Mouse (Mus musculus) heart, embryonic 12.5 days (tissue): ENCODE measurements around the gene Tdrd3. TPM values are rescaled to one million over a fixed set of nuclear protein-coding genes. Genes with fewer than 3 reads are reported as not detected.

ENCODE experiments used
- ATAC-seq: fragments of 200-750 bp; cut with Nextera tagmentation; 2 replicates; pipeline ENCODE4 v1.8.0; 2017; ENCODE audit warnings: moderate TSS enrichment, moderate library complexity; ENCODE audit not compliant: insufficient number of reproducible peaks, low FRiP score
- H3K27ac ChIP-seq: fragments of 300-500 bp; sonication (generic); 2 replicates; pipeline ENCODE4 v1.5.1; 2016; ENCODE audit warnings: mild to moderate bottlenecking, moderate library complexity; ENCODE audit not compliant: poor library complexity, severe bottlenecking
- H3K27me3 ChIP-seq: fragments of 300-500 bp; sonication (generic); replicated peaks from 2 replicates; pipeline ENCODE4 v1.6.1; 2016; ENCODE audit warnings: mild to moderate bottlenecking, moderate library complexity
- H3K36me3 ChIP-seq: fragments of 300-500 bp; sonication (generic); 2 replicates; pipeline ENCODE4 v1.6.1; 2016; ENCODE audit warnings: mild to moderate bottlenecking, moderate library complexity
- H3K4me1 ChIP-seq: fragments of 300-500 bp; sonication (generic); replicated peaks from 2 replicates; pipeline ENCODE4 v1.6.1; 2016; ENCODE audit warnings: mild to moderate bottlenecking
- H3K4me2 ChIP-seq: fragments of 300-500 bp; sonication (generic); 2 replicates; pipeline ENCODE4 v1.6.1; 2016; ENCODE audit warnings: mild to moderate bottlenecking, moderate library complexity
- H3K4me3 ChIP-seq: fragments of 300-500 bp; sonication (generic); 2 replicates; pipeline ENCODE4 v1.5.1; 2016; ENCODE audit warnings: mild to moderate bottlenecking
- H3K9ac ChIP-seq: fragments of 300-500 bp; sonication (generic); 2 replicates; pipeline ENCODE4 v1.6.1; 2016; ENCODE audit warnings: mild to moderate bottlenecking, moderate library complexity
- H3K9me3 ChIP-seq: fragments of 300-500 bp; sonication (generic); replicated peaks from 2 replicates; pipeline ENCODE4 v1.6.1; 2016; ENCODE audit warnings: mild to moderate bottlenecking, moderate library complexity
- WGBS: fragments of 180-500 bp; shearing (Covaris S2); methylation state at CpG from one replicate; pipeline ENCODE4 v1.1.7; 2016; 5-methylcytosine and 5-hydroxymethylcytosine counted together
- polyA plus RNA-seq: library from polyadenylated mRNA; unstranded; fragments of >200 nt; fragmentation: Nextera tagmentation; extraction: Ambion mirVana; gene quantifications from 2 replicates; pipeline ENCODE4 v1.2.1, GENCODE M21; 2016

Tdrd3 gene
- 22.9 and 23.3 TPM in 2 replicates for polyA plus RNA-seq

GRCm38 (mm10) chr14:87415808-87416721 lies at the start of gene Tdrd3:
Gene Tdrd3 (plus strand): TSS chr14:87416639.
- Histone ChIP-seq H3K9ac (peak within 1 kb of the TSS; percentile 96), H3K27me3 (no peaks in the 10 kb centered on the region), H3K9me3 (no peaks in the 10 kb centered on the region), H3K27ac (peak within 1 kb of the TSS; percentile 98), H3K4me3 (peak within 1 kb of the TSS; percentile 75), H3K4me1 (peaks cover 9% of the 10 kb centered on the region), H3K36me3 (no peaks in the 10 kb centered on the region), H3K4me2 (peak within 1 kb of the TSS; percentile 80)
- whole genome bisulfite sequencing, result under 1% methylated on average over 82 of the region's 85 CpGs
- ATAC-seq, result peak; percentile 95

DNA sequence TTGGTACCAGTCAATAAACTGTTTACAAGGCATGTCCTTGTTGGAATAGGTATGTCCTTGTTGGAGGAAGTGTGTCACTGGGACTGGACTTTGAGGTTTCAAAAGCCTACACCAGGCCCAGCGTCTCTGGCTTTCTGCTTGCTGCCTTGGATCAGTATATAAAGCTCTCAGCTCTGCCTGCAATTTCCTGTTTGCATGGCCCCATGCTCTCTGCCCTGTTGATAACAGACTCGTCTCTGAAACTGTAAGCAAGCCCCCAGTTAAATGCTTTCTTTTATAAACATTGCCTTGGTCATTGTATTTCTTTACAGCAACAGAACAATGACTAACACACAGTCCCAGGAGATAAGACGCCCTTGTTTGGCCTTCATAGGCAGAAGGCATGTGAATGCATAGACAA lies 49.3 kb upstream of the Tdrd3 start:
- peak; percentile 48; the same call in 1 of the 2 replicates for ATAC-seq
- H3K27me3 ChIP-seq, result no peaks in the 10 kb centered on the region
- 38% methylated on average over 3 of the region's 3 CpGs for WGBS

DNA sequence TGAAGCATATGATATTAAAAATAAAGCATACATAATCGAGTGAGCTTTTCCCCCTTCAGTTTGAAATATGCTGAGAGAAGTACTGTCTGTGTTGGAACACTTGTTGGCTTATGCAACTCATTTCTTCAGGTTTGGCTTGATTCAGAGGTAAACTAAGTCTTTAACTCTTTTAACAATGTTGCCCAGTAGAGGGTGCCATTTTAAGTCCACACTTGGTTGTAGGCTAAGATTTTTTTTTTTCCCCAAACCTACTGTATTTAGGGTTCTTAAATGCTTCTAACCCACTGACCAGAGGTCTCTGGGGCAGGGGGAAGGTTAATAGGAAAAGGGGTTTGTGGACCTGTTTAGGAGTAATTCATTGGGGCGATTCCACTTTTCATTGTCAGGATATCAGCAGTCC lies 33.4 kb upstream of the Tdrd3 start:
- Histone ChIP-seq H3K27ac (no peak overlapping the region), H3K4me2 (no peak overlapping the region), H3K4me1 (no peaks in the 10 kb centered on the region), H3K9me3 (no peaks in the 10 kb centered on the region), H3K4me3 (no peak overlapping the region), H3K27me3 (no peaks in the 10 kb centered on the region), H3K9ac (no peak overlapping the region), H3K36me3 (no peaks in the 10 kb centered on the region)
- no peak for ATAC-seq
- WGBS, result 59% methylated on average over 2 of the region's 2 CpGs

More for the DNA sequence above, 49.3 kb upstream of the Tdrd3 start:
- no peak overlapping the region for H3K4me2 ChIP-seq
- no peaks in the 10 kb centered on the region for H3K36me3 ChIP-seq
- H3K9me3 ChIP-seq, result no peaks in the 10 kb centered on the region
- no peak overlapping the region for H3K4me3 ChIP-seq
- H3K9ac ChIP-seq, result no peak overlapping the region
- 0 out of 2 replicates have a peak overlapping the region, but pooled peaks have one; percentile 6 for H3K27ac ChIP-seq
- H3K4me1 ChIP-seq, result no peaks in the 10 kb centered on the region; the same call in 1 of the 2 replicates

GRCm38 (mm10) chr14:87384288-87385268 lies 31.9 kb upstream of the Tdrd3 start:
- no peak for ATAC-seq
- Histone ChIP-seq H3K4me1 (no peaks in the 10 kb centered on the region), H3K27ac (no peak overlapping the region), H3K4me3 (no peak overlapping the region), H3K4me2 (no peak overlapping the region), H3K27me3 (no peaks in the 10 kb centered on the region), H3K36me3 (no peaks in the 10 kb centered on the region), H3K9ac (no peak overlapping the region), H3K9me3 (no peaks in the 10 kb centered on the region)
- WGBS, result 76% methylated on average over 7 of the region's 7 CpGs

DNA sequence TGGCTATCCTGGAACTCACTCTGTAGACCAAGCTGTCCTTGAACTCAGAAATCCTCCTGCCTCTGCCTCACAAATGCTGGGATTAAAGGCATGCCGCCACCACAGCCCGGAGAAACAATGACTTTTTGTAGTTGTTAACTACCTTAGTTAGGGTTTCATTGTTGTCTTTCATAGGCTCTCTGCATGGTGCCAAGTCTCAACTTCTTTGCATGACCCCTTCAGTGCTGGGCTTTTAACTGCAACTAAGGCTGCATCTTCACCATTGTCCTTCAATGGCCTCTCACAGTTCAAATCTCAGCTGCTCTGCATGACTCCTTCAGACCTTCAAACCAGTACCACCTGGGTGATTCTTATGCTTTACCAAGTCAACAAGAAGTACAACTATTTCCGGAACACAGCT lies 23.3 kb upstream of the Tdrd3 start:
- H3K27me3 ChIP-seq, result no peaks in the 10 kb centered on the region
- WGBS, result 90% methylated on average over 3 of the region's 3 CpGs
- no peak overlapping the region for H3K4me2 ChIP-seq
- H3K27ac ChIP-seq, result no peak overlapping the region
- H3K9me3 ChIP-seq, result no peaks in the 10 kb centered on the region
- H3K36me3 ChIP-seq, result no peaks in the 10 kb centered on the region
- H3K4me3 ChIP-seq, result no peak overlapping the region
- H3K4me1 ChIP-seq, result no peaks in the 10 kb centered on the region
- ATAC-seq, result no peak
- H3K9ac ChIP-seq, result no peak overlapping the region

DNA sequence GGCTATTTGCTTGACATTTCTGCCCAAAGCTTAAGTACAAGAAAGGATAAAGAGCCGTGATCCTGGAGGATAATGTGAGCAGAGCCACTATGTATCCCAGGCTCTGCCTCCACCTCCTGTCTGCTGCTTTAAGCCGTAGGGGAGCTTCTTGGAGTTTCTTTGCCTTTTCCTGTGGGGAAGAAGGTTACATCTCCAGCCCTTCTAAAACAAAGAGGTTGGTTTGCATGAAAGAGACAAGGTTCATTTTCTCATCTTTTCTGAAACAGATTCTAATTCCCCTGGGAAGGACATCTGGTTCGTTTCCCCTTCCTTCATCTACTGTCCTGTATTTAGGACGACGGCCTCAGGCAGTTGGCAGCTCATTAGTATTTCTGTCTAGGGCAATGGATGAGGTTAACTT lies 19.8 kb upstream of the Tdrd3 start:
- no peak overlapping the region for H3K4me2 ChIP-seq
- no peak overlapping the region for H3K9ac ChIP-seq
- H3K4me1 ChIP-seq, result no peaks in the 10 kb centered on the region
- no peaks in the 10 kb centered on the region for H3K9me3 ChIP-seq
- H3K27ac ChIP-seq, result no peak overlapping the region
- no peaks in the 10 kb centered on the region for H3K27me3 ChIP-seq
- no peaks in the 10 kb centered on the region for H3K36me3 ChIP-seq
- WGBS, result 66% methylated on average over 5 of the region's 5 CpGs
- no peak for ATAC-seq
- no peak overlapping the region for H3K4me3 ChIP-seq

GRCm38 (mm10) chr14:87415486-87415807 lies 992 bp upstream of the Tdrd3 start:
- Histone ChIP-seq H3K4me1 (peaks cover 6% of the 10 kb centered on the region; the same call in 1 of the 2 replicates), H3K27me3 (no peaks in the 10 kb centered on the region), H3K9ac (peak overlapping the region; percentile 57), H3K4me3 (peak overlapping the region; percentile 75), H3K36me3 (no peaks in the 10 kb centered on the region), H3K27ac (peak overlapping the region; percentile 98; the same call in 1 of the 2 replicates), H3K9me3 (no peaks in the 10 kb centered on the region), H3K4me2 (peak overlapping the region; percentile 80)
- 1% methylated on average over 11 of the region's 11 CpGs for WGBS
- no peak for ATAC-seq

- H3K9me3 ChIP-seq, result no peaks in the 10 kb centered on the region
- H3K4me1 ChIP-seq, result peaks cover 11% of the 10 kb centered on the region
- peak overlapping the region; percentile 75 for H3K4me3 ChIP-seq
- peak overlapping the region; percentile 80 for H3K4me2 ChIP-seq
- H3K9ac ChIP-seq, result peak overlapping the region; percentile 96
- H3K36me3 ChIP-seq, result no peaks in the 10 kb centered on the region
- H3K27ac ChIP-seq, result peak overlapping the region; percentile 98
- peak; percentile 72 for ATAC-seq
- no peaks in the 10 kb centered on the region for H3K27me3 ChIP-seq
- WGBS, result 7% methylated on average over 105 of the region's 109 CpGs
These were observed 584 bp downstream of the Tdrd3 start for GRCm38 (mm10) chr14:87416755-87417690.

DNA sequence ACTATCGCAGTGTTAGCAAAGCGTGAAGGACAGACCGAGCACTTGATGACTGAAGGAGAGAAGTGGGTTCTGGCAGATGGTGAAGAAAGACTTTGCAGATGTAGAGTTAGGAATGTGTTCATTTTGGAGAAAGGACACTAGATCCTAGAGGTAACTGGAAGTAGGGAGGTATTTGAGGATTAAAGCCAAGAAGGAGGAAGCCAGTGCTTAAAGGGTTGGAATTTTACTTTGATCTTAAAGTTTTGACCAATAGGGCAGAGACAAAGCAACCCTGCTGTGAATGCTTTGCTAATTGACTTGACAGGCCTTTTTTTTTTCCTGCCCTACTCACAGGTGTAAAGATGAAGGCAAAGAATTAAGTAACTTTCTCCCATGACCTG lies 1.2 kb downstream of the Tdrd3 start:
- H3K4me1 ChIP-seq, result peaks cover 11% of the 10 kb centered on the region

GRCm38 (mm10) chr14:87419740-87420139 lies 3.3 kb downstream of the Tdrd3 start:
- no peaks in the 10 kb centered on the region for H3K27me3 ChIP-seq
- H3K4me1 ChIP-seq, result peaks cover 23% of the 10 kb centered on the region
- no peak overlapping the region for H3K9ac ChIP-seq
- no peak for ATAC-seq
- no peaks in the 10 kb centered on the region for H3K9me3 ChIP-seq
- no peaks in the 10 kb centered on the region for H3K36me3 ChIP-seq
- no peak overlapping the region for H3K4me2 ChIP-seq
- H3K4me3 ChIP-seq, result no peak overlapping the region
- no peak overlapping the region for H3K27ac ChIP-seq
- 69% methylated on average over 2 of the region's 2 CpGs for WGBS

More for the DNA sequence above, 1.2 kb downstream of the Tdrd3 start:
- Histone ChIP-seq H3K27me3 (no peaks in the 10 kb centered on the region), H3K27ac (peak overlapping the region; percentile 98), H3K9me3 (no peaks in the 10 kb centered on the region), H3K9ac (peak overlapping the region; percentile 96), H3K4me3 (peak overlapping the region; percentile 75), H3K36me3 (no peaks in the 10 kb centered on the region), H3K4me2 (peak overlapping the region; percentile 80)
- ATAC-seq, result no peak
- under 1% methylated on average over 3 of the region's 3 CpGs for WGBS
